Mouse (Mus musculus) adrenal gland, postnatal 10 days (tissue): Measurements from ENCODE around the gene Phldb1. TPM values are rescaled to one million over a fixed set of nuclear protein-coding genes. Genes with fewer than 3 reads are reported as not detected.
"Not testable (repeated sequence)": the region's sequence is repeated elsewhere in the genome, so short reads cannot be mapped to it uniquely, and the experiment has no call there.

Experiments
- DNase-seq: peaks from one replicate; pipeline ENCODE4 v3.0.0; 2021; ENCODE audit warnings: mixed read lengths
- long read RNA-seq, 2 experiments: library from polyadenylated mRNA; stranded (forward); transcript quantifications; one replicate each; pipeline ENCODE4 v2.0.0; 2021
- total RNA-seq, 2 experiments: library from RNA; stranded (reverse); gene quantifications; 2 replicates each; pipeline ENCODE4 v1.2.3; 2021

Gene Phldb1
- 10 to 100 TPM; 54.5 to 63.9 TPM for total RNA-seq
- long read RNA-seq, experiment 1, partial matches to known transcripts = 9 of 27 reads
- long read RNA-seq, experiment 1, other reads (novel, unspliced or antisense) = 18 of 27 reads
- long read RNA-seq, experiment 2, partial matches to known transcripts = 8 of 34 reads
- long read RNA-seq, experiment 2, other reads (novel, unspliced or antisense) = 25 of 34 reads

- peak; percentile 86 for DNase-seq
These were observed at the start of gene Phldb1 for GRCm38 (mm10) chr9:44734524-44735494. Gene Phldb1 (minus strand): TSS chr9:44735198.

- DNase-seq = peak; percentile 95
These were observed 38.0 kb upstream of the Phldb1 start for GRCm38 (mm10) chr9:44772750-44773651.

DNA sequence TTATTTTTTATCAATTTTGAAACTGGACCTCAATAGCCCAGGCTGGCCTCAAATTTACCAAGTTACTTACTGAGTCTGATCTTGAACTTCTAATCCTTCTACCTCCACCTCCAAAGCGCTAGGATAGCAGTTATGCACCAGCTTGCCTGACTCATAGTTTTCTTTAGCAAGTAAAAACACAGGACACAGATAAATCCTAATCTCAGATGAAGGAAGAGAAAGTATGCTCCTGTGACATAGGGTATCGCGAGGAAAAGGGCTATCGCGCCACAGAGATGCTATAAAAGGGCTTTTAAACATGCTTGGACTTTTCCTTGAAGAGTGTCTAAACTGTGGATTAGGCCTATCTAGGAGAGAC is 37.4 kb upstream of the Phldb1 start:
- no peak for DNase-seq

DNA sequence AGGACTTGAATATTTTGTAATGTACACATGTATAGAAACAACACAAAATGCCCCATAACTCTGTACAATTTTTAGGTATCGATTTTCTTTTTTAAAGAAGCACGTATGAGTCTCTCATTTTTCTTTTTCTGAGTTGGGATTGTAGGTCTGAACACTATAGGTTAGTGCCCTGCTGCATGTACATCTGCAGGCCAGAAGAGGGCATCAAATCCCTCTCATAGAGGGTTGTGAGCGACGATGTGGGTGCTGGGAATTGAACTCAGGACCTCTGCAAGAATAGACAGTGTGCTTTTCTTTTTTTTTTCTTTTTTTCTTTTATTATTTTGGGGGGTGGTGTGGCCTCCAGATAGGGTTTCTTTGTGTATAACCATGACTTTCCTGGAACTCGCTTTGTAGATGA is 36.4 kb upstream of the Phldb1 start:
- no peak for DNase-seq

GRCm38 (mm10) chr9:44768029-44768394 is 33.0 kb upstream of the Phldb1 start:
- DNase-seq = not testable (repeated sequence)

- DNase-seq = peak; percentile 90
These were observed 32.4 kb upstream of the Phldb1 start, which contains the start of the genes Arcn1 and Ift46 for GRCm38 (mm10) chr9:44767101-44768028. Gene Arcn1 (minus strand): TSS chr9:44767845. Gene Ift46 (plus strand): TSS chr9:44767908.

GRCm38 (mm10) chr9:44760873-44761272 is 25.9 kb upstream of the Phldb1 start:
- DNase-seq = no peak

DNA sequence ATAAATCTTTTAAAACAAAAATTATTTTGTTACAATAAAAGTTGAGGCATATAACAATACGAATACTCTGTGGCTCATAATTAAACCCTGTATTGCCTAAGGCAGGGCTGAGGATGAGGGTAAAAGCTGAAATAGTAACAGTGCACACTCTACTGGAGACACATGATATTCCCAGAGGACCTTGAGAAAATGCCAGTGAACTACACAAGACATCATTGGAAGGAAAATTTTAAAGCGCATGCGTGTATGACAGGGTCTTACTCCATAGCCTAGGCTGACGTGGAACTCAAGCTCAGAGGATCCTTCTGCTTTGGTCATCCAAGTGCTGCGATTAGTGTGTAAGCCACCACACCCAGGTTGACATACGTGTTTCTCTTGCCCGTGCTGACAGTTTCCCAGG is 13.5 kb upstream of the Phldb1 start:
- DNase-seq = peak; percentile 17

GRCm38 (mm10) chr9:44747341-44747740 is 12.3 kb upstream of the Phldb1 start:
- no peak for DNase-seq

- no peak for DNase-seq
These were observed 11.7 kb upstream of the Phldb1 start for GRCm38 (mm10) chr9:44746666-44747065.

GRCm38 (mm10) chr9:44745371-44745770 is 10.4 kb upstream of the Phldb1 start:
- no peak for DNase-seq

- no peak for DNase-seq
These were observed 5.7 kb upstream of the Phldb1 start for GRCm38 (mm10) chr9:44740663-44741192.

- DNase-seq = peak; percentile 34
These were observed 2.4 kb upstream of the Phldb1 start for GRCm38 (mm10) chr9:44737240-44737949.

DNA sequence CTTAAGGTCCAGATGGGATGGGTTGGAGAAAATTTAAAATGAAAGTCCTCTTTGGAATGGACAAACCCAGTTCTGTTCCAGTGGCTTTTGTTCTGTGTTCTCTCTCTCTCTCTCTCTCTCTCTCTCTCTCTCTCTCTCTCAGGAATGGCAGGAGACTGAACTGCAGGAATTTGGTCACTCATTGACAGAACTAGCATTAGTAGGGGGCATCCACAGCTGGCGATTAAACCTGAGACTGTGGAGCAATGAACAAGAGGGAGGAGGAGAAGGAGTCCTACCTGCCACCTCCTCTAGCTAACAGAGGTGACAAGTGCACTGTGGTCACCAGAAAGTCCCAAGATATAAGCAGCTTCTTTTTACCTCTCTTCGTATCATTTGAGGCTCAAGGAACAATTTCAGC is 1.3 kb upstream of the Phldb1 start:
- DNase-seq = no peak

DNA sequence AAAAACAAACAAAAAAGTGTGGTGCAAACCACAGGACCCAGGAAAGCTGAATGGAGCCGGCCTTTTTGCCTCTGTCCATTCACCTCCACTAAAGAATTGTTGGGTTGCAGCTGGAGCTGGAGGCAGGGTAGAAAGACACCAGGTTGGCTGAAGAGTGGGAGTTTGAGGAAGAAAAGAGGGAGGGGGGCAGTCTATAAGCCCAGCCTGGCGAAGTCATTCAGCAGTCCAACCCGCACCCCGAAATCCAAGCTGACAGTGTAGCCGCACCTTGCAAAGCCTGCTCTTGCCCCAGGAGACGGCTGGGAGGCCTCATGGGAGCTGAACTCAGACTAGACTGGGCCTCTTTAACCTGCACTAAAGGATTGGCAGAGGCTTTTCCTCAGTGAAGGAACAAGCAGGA is 888 bp upstream of the Phldb1 start:
- DNase-seq = no peak

DNA sequence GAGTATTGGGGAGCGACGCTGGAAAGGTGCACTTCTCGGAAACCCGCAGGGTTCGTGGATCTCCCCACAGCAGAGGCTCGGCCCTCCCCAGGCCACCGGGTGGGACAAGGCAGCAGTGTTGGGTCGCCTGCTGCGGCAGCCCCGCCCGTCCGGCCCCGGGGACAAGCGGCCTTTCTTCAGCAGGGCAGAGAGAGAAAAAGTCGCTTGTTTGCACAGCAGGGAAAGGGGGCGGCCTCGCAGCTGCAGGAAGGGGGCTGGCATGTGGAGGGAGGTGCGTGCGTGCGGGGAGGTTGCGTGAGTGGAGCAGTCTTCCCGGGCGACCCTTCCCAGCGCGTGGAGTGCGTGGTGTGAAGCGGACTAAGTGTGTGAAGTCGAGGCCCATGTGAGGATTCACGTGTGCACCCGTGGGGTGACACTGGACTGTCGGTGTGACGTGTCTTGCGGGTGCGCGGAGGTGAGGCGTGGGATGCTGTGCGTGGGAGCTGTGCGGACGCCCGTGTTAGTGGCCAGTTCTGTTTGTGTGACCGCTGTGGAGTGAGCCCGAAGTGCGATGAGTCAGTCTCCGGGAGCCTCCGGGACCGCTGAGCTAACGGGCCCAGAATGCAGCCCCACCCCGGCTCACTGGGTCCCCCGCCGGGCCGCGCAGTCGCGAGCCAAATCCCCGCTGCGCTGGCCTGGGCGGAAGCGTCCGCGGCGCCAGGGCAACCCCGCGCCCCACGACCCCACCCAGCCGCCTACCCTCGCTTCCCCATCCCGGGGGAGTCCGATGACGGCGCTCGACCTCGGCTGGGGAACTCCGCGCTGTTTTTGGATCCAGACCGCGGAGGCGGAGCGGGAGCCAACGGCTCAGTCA is 1.1 kb downstream of the Phldb1 start:
- DNase-seq = peak; percentile 76

DNA sequence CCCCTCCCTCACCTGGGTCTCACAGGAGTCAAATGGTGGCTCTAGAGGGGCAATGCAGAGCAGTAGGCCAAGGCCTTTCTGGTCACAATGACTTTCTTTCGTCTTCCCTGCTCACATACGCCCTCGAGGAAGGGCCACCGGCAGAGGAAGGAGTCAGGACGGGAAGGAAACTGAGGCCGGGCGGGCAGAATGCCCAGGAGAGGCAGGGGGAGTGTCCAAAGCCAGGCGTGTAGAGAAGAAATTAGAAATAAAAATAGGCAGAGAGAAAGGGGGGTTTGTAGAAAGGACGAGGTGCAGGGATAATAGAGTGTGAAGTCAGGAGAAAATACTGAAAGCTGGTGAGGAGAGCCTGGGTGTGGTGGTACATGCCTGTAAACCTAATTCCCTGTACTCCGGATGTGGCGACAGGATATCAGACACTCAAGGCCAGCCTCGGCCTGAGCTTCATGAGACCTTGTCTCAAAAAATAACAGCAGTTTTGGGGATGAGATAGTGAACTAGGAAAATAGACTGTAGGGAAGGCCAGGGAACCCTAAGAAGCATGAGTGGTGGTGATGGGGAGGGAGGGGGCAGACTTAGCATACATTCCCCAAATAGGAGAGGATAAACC is 2.0 kb downstream of the Phldb1 start:
- DNase-seq = peak; percentile 34

- no peak for DNase-seq
These were observed 2.9 kb downstream of the Phldb1 start for GRCm38 (mm10) chr9:44732130-44732549.

DNA sequence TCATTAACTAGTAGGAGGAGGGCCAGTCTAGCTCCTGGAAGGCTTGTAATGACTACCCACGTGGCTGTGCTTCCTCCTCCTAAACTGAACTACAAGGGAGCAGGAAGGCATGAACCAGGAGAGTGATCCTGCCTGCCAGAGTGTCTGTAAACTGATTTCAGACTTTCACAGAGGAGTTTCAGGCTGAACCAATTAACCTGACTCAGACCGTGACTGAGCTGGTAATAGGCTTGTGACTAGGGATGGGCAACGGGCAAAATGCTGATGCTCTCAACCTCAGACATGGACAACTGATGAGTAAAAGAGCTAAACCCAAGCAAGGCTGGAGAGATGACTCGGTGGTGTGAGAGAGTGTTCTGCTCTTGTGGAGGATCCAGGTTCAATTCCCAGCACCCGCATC is 7.6 kb downstream of the Phldb1 start:
- no peak for DNase-seq
